Mouse (Mus musculus) v-Abl transformed pro-B cells (cell line): ENCODE data around the gene Vopp1.

Experiments
- in situ Hi-C, 2 experiments: fragments of 400-800 bp; cut with MboI; formaldehyde crosslinking; loops; one replicate each; pipeline ENCODE4 v1.15.1; 2025; ENCODE audit not compliant: unreplicated experiment in 2 of 2

Gene Vopp1

DNA sequence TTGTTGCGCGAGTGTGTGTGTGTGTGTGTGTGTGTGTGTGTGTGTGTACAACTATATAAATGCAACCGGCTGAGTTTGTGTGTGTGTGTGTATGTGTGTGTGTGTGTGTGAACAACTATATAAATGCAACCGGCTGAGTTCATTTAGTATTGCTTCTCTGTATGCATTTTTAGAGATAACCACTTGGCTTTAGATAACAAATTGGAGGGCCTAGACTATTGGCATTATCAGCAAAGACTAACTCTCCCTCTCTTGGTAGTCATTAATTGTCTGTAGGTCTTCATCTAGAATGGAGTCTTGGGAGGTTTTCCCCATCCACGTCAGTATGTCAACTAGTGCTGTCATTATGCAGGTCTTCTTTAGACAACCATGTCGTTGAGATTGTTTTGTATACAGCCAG is 37.6 kb downstream of the Vopp1 start:
- in situ Hi-C loops, result no loop called here

DNA sequence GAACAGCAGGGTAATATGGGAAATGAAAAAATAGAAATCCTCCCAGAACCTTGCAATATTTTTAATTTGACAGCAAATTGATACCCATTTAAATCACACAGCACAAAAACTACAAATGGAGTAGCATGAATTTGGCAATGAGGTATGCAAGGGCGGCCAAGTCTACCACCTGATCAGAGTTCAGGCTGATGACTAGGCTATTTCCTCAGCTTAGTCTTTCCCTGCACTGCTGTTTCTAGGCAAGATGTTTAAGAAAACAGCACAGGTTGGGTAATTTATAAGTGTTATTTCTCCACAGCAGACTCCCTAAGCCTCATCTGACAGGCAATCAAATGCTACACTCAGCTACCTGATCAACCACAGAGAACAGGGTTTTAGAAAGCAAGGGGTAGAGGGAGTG is 40.7 kb downstream of the Vopp1 start:
- in situ Hi-C loops, result no loop called here

DNA sequence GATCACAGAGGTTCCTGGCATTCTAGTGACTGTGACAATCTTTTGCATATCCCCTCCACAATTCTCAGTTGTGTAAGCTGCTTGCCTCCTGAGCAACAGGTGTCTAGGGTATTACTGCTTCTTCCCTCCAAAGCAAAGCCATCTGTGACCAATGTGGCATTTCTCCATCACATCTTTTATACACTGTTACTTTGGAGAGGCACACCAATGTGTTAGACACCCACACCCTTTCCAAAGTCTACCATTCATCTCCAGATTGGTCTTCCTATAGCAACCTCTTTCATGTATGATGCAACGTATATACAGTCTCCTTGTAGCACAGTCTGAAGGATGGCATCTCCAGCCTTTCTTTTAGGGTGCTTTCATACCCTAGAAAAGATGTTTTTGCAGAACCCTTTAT is 42.3 kb downstream of the Vopp1 start:
- in situ Hi-C loops, result no loop called here

DNA sequence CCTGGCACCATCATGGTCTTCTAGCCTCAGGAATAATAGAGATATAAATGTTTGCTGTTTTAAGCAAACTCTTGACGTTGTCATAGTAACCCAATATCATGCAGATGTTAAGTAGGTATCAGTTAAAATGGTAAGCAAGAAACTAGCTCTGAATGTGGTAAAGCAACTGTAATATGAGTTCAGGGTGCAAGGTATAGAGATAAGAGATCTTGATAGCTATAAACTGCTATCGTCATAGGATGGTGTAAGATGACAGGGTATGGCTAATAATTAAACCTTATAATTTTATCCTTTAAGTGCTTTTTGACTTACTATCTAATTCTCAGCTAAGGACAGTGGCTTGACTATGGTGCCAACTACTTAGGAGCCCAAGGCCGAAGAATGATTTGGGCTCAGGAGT is 44.6 kb downstream of the Vopp1 start:
- in situ Hi-C loops, result no loop called here

DNA sequence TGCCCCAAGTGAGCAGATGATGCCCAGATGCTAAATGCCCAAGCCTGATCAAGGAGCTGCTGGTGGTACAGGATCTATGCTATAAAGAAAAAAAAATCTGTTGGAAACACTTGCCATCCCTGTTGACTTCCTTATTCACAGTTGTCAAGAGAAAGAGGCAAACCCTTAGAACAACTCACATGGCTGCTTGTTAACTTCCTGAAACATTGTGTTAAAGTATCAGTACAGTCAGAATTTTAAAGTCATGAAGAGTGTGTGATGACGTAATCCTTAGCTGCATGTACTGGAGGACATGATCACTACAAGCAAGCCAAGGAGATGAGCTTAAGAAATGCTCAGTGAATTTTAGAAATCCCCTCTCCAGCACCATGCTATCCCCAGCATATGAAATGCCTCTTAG is 51.2 kb downstream of the Vopp1 start:
- in situ Hi-C loops, result no loop called here

DNA sequence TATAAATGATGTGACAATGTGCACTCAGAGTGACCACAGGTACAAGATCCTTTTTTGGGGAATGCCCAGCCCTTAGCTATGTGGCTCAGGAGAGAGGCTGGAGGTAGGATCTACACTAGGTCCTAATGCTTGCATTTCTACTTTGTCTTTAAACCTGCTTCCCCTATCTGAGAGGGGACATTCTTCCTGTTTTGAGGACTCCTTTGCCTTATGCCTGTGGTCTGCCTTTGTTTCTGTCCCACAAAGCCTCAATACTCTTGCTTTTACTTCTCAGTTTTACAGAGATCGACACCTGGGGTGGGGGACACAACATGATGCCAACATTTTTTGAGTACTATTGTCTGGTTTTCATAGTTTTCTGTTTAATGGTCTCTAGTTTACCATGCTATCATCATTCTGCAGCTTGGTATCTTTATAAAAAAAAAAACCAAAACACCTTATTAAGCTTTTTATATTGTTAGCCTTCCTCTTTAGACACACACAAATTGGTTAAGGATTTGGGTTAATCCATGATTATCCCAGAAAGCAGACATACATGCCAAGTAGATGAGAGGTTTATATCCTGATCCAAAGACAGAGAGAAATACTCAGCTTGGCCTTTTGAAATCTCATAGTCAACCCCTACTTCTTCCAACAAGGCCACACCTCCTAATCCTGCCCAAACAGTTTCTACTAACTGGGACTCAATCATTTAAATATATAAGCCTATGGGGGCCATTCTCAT is 54.3 kb downstream of the Vopp1 start:
- in situ Hi-C loops, result no loop called here

DNA sequence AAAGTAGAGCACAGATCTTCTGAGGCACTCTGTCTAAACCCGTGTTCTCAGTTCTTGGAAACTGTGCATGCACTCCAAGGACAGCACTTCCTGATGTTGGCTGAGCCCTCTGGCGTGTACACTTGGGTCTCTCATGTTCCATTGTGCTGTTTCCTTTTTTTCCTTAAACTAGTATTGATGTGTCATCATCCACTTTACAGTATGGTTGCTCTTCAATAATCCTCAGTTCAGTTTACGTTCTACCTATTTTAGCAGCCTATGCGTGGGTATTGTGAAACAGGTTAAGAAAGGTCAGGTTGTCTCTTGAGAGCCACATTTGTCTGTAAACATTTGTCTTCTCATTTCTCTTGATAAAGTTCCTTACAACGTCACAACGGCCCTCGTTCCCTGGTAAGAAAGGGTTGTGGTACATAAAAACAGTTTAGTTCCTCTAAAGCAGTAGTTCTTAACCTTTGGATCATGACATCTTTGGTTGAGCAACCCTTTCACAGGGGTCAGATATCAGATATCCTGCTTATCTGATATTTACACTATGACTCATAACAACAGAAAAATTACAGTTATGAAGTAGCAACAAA is 55.9 kb downstream of the Vopp1 start:
- in situ Hi-C loops, result no loop called here

DNA sequence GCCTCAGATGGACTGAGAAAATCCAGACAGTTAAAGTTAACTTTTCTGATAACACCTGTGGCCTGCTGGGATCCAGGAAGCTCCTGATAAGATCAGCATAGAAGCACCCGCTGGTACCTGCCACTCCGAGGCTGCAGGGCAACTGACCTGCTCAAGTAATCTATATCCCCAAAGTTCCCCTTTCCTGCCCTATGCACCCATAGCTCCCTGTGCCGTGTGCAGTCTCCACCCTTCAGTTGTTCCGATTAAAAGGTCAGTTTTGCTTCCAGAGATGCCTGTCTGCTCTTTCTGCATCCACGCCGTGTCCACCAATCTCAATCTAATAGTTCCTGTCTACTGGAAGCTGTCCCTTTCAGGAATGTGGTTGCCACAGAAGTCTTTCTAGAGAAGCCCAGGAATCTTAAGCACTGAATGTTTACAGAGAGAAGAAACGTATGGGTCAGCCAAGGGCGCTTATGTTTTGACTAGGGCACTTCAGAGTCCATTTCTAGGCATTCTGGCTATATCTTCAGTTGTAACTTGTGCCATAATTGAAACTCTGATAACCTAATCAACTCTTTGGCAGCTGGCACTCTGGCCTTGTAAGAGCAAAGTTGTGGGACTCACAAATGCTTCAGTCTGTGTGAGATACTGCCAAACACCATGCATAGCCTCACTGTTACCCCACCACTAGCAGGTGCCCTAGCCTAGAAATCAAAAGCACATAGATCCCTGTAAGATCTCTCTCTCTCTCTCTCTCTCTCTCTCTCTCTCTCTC is 57.7 kb downstream of the Vopp1 start:
- in situ Hi-C loops, result no loop called here

DNA sequence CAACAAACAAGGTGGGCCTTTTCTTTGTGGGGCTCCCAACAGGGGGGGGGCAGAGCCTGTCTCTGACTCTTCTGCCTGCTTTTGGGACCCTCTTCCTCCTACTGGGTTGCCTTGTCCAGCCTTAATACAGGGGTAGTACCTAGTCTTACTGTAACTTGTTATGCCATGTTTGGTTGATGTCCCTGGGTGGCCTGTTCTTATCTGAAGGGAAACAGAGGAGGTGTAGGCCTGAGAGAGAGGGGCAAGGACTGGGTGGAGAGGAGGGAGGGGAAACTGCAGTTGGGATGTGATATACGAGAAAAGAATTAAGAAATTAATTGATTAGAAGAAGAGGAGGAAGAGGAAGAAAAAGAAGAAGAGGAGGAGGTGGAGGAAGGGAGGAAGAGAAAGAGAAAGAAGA is 58.7 kb downstream of the Vopp1 start:
- in situ Hi-C loops, result no loop called here

DNA sequence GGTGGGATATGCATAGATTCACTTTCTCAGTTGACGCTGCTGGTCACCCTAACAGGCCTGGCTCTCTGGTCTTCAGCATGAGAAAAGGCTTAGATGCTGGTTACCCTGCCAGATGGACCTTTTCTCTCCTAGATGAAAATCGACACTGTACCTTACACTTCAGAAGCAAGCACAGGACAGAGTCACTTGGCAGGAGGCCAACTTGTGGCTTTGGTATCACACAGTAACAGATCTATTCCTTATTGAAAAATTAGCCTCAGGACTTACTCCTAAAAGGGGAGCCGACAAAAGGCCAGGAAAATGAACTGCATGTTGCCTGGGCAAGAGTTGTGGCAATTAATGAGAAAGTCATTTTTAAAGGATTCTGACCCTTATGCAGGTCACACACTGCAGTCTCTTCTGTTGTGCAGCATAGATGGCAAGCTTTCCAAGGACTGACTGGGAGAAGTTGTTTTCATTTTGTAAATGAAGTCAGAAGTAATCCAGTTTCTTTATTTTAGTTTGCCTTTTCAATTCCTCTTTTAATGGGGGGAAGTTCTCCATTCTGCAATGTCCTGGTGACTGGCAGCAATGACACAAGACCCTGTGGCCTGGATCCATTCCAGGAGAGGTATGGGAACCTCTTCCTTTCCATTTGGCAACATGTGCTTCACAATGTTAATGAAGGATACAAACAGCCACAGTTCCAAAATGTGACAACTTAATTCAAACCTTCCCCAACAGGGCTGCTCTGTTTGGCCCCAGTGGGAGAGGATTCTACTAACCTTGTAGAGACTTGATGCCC is 59.7 kb downstream of the Vopp1 start:
- in situ Hi-C loops, result no loop called here

DNA sequence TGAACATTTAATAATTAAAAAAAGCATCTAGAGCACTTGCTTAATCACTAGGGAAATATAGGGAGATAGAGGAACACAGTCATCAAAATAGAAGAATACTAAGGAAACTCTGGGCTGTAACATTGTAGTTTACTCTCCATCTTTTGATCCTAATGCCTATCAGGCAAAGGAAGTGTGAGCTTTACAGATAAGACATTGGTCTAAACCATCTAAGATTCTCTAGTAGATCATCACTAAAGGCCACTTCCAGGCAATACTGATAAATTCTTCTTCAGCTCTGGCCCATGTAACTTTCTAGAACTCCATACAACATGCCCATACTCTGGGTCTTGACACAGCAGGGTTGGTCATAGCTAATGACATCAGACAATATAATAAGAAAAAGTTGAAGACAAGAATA is 61.9 kb downstream of the Vopp1 start:
- in situ Hi-C loops, result no loop called here

DNA sequence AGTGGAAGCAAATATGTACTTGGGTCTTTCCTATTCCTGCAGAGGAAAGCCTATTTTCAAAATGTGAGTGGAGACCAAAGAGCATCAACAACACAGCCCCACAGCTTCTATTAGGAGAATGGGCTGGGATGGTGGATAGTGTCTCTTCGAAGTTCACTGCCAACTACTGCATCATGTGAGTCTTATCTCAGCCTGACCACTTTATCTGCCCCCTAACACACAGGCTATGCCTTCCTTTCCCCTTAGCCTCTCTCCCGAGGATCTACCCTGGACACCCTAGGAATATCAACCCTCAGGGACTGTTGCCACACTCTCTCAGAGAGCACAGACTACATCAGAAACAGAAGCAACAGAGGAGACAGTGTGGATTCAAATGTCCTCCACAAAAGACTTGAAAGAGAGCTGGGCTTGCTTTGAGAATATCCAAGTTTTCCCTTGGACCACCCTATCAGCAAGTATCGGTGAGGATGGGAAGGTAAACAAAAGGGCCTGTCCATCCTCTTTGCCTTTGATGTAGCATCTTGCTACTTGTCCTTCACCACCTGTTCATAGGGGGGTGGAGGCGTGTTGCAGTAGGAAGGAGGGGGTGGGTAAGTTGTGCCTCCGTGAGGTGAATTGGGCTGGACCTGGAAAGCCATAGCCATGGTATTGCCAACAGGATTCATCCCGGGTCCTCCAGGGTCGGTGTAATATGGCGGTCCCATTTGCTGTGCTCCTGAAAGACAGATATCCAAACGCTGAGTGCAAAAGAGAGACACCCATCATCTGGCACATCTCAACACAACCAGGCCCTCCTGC is 70.8 kb downstream of the Vopp1 start:
- in situ Hi-C loops, result no loop called here

DNA sequence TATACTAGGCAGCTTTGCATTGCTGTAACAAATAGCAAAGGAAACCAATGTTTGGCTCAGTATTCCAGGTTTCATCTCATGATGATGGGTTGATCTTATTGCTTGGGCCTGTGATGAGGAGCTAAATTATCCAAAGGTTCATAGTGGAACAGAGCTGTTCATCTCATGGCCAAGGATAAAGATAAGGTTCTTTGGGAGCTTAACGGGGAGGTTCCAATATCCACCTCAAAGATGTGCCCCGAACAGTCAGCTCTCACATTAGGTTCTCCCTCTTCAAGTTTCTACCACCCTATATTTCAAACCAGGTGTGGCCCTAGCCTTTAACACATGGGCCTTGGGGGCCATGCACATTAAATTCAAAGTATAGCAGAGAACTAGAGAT is 79.2 kb downstream of the Vopp1 start:
- in situ Hi-C loops, result no loop called here

DNA sequence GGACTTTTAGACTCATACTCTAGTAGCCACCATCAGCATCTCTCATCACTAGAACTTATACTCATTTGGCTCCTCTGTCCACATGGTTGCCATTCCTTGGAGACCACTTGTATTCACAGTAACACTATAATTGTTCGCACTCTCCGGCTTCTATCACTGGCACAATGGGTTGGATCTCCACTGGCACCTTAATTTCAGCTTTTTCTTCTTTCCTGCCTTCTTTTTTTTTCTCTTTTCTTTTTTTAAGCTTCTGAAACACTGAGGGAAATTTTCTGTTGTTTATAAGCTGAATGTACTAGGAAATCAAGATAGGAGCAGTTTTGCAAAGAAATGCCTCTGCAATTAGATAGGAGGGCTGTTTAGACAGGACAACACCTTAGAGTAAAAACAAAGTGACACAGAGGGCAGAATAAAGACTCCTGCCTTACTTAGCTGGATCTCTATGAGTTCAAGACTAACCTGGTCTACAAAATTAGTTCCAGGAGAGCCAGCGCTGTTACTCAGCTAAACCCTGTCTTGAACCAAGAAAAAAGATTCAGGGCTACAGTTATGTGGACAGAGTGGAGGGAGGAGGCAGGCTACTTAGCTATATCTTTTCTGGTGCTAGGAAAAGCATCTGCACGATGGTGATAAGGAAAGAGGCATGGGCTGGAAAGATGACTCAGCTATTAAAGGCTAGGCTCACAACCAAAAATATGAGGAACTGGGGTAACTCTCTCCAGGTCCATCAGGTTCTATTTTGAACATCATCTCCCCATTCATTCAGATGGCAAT is 79.8 kb downstream of the Vopp1 start:
- in situ Hi-C loops, result no loop called here

DNA sequence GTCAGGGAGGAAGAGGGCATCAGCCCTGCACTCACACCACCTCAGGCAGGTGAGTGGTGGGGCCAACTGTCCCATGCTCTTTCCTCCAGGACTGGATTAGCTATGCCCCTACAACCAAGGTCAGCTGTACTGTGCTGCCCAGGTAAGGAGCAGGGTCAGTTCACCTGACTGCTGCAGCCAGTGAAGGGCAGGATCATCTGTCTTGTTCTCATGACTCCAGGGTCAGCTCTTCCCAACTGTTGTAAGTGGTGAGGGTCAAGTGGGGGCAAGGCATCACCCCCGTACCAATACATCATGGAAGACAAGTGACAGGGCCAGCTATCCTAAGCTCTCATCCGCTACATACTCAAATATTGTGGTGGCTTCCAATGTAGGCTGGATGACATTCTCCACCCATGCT is 80.8 kb downstream of the Vopp1 start:
- in situ Hi-C loops, result no loop called here

DNA sequence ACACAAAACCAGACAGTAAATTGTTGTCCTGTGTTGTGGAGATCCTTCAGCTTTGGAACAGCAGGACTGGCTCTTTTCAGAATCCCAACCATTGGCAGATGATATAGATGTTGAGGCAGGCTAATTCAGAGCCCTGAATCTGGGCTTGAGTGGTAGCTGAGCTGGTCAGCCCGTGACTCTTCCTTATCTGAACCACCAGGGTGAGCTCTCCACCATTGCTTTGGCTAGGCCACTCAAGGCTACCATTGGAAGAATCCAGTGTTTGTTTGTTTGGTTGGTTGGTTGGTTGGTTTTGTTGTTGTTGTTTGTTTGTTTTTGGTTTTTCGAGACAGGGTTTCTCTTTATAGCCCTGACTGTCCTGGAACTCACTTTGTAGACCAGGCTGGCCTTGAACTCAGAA is 81.6 kb downstream of the Vopp1 start:
- in situ Hi-C loops, result no loop called here

DNA sequence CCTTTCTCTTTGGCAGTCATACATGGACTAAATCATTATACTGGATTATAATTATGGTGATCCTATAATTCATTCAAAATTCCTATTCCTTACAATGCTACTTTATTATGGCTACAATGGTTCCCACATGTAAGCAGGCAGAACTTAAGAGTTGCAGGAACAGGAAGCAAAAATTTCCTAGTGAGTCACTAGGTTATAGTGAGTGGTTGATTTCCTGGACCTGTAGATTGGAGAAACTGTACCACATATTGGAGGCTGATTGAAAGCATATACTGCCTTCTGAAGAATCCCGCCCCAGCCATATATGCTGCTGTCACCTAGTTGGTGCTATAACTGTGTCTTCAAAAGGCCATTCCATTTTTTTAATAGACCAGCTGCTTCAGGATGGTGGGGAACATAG is 82.2 kb downstream of the Vopp1 start:
- in situ Hi-C loops, result no loop called here

DNA sequence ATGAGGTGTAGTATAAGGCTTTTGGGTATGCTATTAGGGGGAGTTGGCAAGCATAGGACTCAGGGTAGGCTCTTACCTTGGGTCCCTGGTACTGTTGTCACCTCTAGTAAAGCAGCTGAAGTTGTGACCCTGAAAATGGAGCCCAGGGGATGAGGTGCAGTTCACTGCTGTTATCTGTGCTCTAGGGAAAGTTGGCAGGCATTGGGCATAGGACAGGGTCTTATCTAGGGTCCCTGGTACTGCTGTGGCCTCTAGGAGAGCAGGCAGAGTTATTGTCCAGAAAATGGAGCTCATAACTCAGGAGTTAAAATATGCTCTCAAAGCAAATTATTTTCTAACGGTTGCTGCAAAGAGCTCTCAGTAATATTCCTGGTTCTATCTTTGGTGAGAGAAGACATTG is 103.6 kb downstream of the Vopp1 start:
- in situ Hi-C loops, result loop anchor here in 1 of 2 experiments (25.0 kb wide), 1 partner anchor 934 kb away; the partner anchor contains the start of gene Kbtbd2

DNA sequence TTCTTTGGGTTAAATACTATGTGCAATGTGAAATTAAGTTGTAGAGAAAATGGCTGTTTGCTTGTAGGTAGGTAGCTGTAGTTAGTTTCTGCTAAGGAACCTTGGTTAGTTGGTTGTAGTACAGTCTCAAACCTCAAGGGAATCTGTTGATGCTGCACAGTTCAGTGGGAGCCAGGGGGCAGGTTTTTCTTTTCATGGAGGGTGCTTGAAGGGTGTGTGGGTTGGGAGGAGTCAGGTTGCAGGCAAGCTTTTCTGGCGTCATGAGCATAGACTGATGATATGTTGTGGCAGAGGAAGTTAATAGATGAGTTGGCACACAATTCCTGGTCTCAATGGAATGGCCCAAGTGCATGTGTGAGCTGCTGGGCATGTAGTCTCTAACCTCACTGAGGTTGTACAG is 113.2 kb downstream of the Vopp1 start:
- in situ Hi-C loops, result loop anchor here (5.0 to 25.0 kb wide), 3 partner anchors 197 to 924 kb away; partner anchors contain the start of gene Kbtbd2 (in 1 of the 2)
